Mouse (Mus musculus) C2C12 (cell line): Measurements from ENCODE around the gene Tmem52.

Experiments used
- CTCF ChIP-seq: IDR thresholded peaks from one replicate; pipeline ENCODE4 v1.5.1; 2011; ENCODE audit not compliant: control insufficient read depth, insufficient read depth, insufficient read length
- MAX ChIP-seq: IDR thresholded peaks from one replicate; pipeline ENCODE4 v1.6.1; 2011; ENCODE audit warnings: mild to moderate bottlenecking, control low read depth
- MYOG ChIP-seq: IDR thresholded peaks from one replicate; pipeline ENCODE4 v1.6.1; 2011; ENCODE audit not compliant: control insufficient read depth, insufficient read length; ENCODE audit errors: extremely low read depth
- USF1 ChIP-seq: IDR thresholded peaks from one replicate; pipeline ENCODE4 v1.6.1; 2011; ENCODE audit warnings: low read depth, mild to moderate bottlenecking, control low read depth, moderate library complexity

- TF ChIP-seq MAX (no peak), CTCF (no peak), MYOG (no peak), USF1 (no peak)
Measured at GRCm38 (mm10) chr4:155463050-155463449, 5.9 kb upstream of the Tmem52 start.
